Mouse (Mus musculus): ENCODE measurements around the gene Polm. TPM values are rescaled to one million over a fixed set of nuclear protein-coding genes. Genes with fewer than 3 reads are reported as not detected.

Gene Polm
- 6.0 and 6.2 TPM in 2 replicates for polyA plus RNA-seq (2014; fragmentation: Nextera tagmentation; extraction: Ambion mirVana)

- peak within 1 kb of the TSS; percentile 84 for H3K9ac ChIP-seq (ENCODE audit: low read depth, low read length)
- no peaks in the 10 kb centered on the region for H3K9me3 ChIP-seq (ENCODE audit: control insufficient read depth, low read length)
- H3K4me2 ChIP-seq: peak within 1 kb of the TSS; percentile 93
- no peaks in the 10 kb centered on the region for H3K27me3 ChIP-seq (replicated peaks; ENCODE audit: control insufficient read depth, insufficient read depth, low read length)
- DNase-seq (ENCODE audit: low spot score) (peak; percentile 90), ATAC-seq (replicated peaks; ENCODE audit: low FRiP score) (peak; percentile 96)
- peaks cover 10% of the 10 kb centered on the region for H3K4me1 ChIP-seq (replicated peaks; ENCODE audit: control insufficient read depth, insufficient read depth, low read length)
- H3K27ac ChIP-seq (ENCODE audit: low read depth, low read length): peak within 1 kb of the TSS; percentile 49
- 1% methylated on average over 63 of the region's 63 CpGs for WGBS
- H3K36me3 ChIP-seq (ENCODE audit: control insufficient read depth, insufficient read depth, low read length): peaks cover 4% of the 10 kb centered on the region; the same call in 1 of the 2 replicates
- peak within 1 kb of the TSS; percentile 87 for H3K4me3 ChIP-seq (ENCODE audit: low read depth, low read length)
Observed at GRCm38 (mm10) chr11:5837251-5838246, at the start of gene Polm. Gene Polm (minus strand): TSS chr11:5838016.

- 64% methylated on average over 5 of the region's 5 CpGs for WGBS
- Histone ChIP-seq H3K9ac (ENCODE audit: low read depth, low read length) (no peak overlapping the region), H3K4me3 (ENCODE audit: low read depth, low read length) (no peak overlapping the region), H3K36me3 (ENCODE audit: control insufficient read depth, insufficient read depth, low read length) (no peaks in the 10 kb centered on the region), H3K27ac (ENCODE audit: low read depth, low read length) (no peak overlapping the region; the same call in 1 of the 2 replicates), H3K4me2 (no peak overlapping the region), H3K27me3 (replicated peaks; ENCODE audit: control insufficient read depth, insufficient read depth, low read length) (no peaks in the 10 kb centered on the region), H3K9me3 (ENCODE audit: control insufficient read depth, low read length) (no peaks in the 10 kb centered on the region), H3K4me1 (replicated peaks; ENCODE audit: control insufficient read depth, insufficient read depth, low read length) (peaks cover 11% of the 10 kb centered on the region; the same call in 1 of the 2 replicates)
- DNase-seq (ENCODE audit: low spot score) (no peak), ATAC-seq (replicated peaks; ENCODE audit: low FRiP score) (no peak)
Observed at GRCm38 (mm10) chr11:5887250-5887649, 49.4 kb upstream of the Polm start.

GRCm38 (mm10) chr11:5886187-5886586 lies 48.4 kb upstream of the Polm start:
- no peak overlapping the region for H3K27ac ChIP-seq (ENCODE audit: low read depth, low read length)
- no peaks in the 10 kb centered on the region for H3K27me3 ChIP-seq (replicated peaks; ENCODE audit: control insufficient read depth, insufficient read depth, low read length)
- H3K4me3 ChIP-seq (ENCODE audit: low read depth, low read length): no peak overlapping the region
- WGBS: 18% methylated on average over 9 of the region's 9 CpGs
- H3K9me3 ChIP-seq (ENCODE audit: control insufficient read depth, low read length): no peaks in the 10 kb centered on the region
- no peaks in the 10 kb centered on the region for H3K36me3 ChIP-seq (ENCODE audit: control insufficient read depth, insufficient read depth, low read length)
- ATAC-seq (replicated peaks; ENCODE audit: low FRiP score) (no peak), DNase-seq (ENCODE audit: low spot score) (no peak)
- H3K9ac ChIP-seq (ENCODE audit: low read depth, low read length): no peak overlapping the region
- H3K4me2 ChIP-seq: no peak overlapping the region
- 0 out of 2 replicates have a peak, but pooled peaks cover 6% of the 10 kb centered on the region for H3K4me1 ChIP-seq (replicated peaks; ENCODE audit: control insufficient read depth, insufficient read depth, low read length)

GRCm38 (mm10) chr11:5882518-5882917 lies 44.7 kb upstream of the Polm start:
- DNase-seq (ENCODE audit: low spot score) (no peak), ATAC-seq (replicated peaks; ENCODE audit: low FRiP score) (no peak)
- no peak overlapping the region for H3K4me2 ChIP-seq
- WGBS: 45% methylated on average over 8 of the region's 8 CpGs
- no peak overlapping the region for H3K9ac ChIP-seq (ENCODE audit: low read depth, low read length)
- H3K4me1 ChIP-seq (replicated peaks; ENCODE audit: control insufficient read depth, insufficient read depth, low read length): peaks cover 3% of the 10 kb centered on the region; the same call in 1 of the 2 replicates
- no peak overlapping the region for H3K4me3 ChIP-seq (ENCODE audit: low read depth, low read length)
- H3K9me3 ChIP-seq (ENCODE audit: control insufficient read depth, low read length): no peaks in the 10 kb centered on the region
- no peaks in the 10 kb centered on the region for H3K36me3 ChIP-seq (ENCODE audit: control insufficient read depth, insufficient read depth, low read length)
- no peak overlapping the region for H3K27ac ChIP-seq (ENCODE audit: low read depth, low read length)
- H3K27me3 ChIP-seq (replicated peaks; ENCODE audit: control insufficient read depth, insufficient read depth, low read length): no peaks in the 10 kb centered on the region

- 60% methylated on average over 5 of the region's 5 CpGs for WGBS
- ATAC-seq (replicated peaks; ENCODE audit: low FRiP score): no peak
Observed at GRCm38 (mm10) chr11:5879905-5880304, 42.1 kb upstream of the Polm start.

GRCm38 (mm10) chr11:5878661-5879060 lies 40.8 kb upstream of the Polm start:
- ATAC-seq (replicated peaks; ENCODE audit: low FRiP score) (peak; percentile 7), DNase-seq (ENCODE audit: low spot score) (no peak)
- peak overlapping the region; percentile 59 for H3K27ac ChIP-seq (ENCODE audit: low read depth, low read length)
- H3K9me3 ChIP-seq (ENCODE audit: control insufficient read depth, low read length): no peaks in the 10 kb centered on the region
- no peaks in the 10 kb centered on the region for H3K27me3 ChIP-seq (replicated peaks; ENCODE audit: control insufficient read depth, insufficient read depth, low read length)
- H3K36me3 ChIP-seq (ENCODE audit: control insufficient read depth, insufficient read depth, low read length): peaks cover 22% of the 10 kb centered on the region
- H3K4me2 ChIP-seq: peak overlapping the region; percentile 81
- peak overlapping the region; percentile 73 for H3K9ac ChIP-seq (ENCODE audit: low read depth, low read length)
- peaks cover 17% of the 10 kb centered on the region for H3K4me1 ChIP-seq (replicated peaks; ENCODE audit: control insufficient read depth, insufficient read depth, low read length)
- peak overlapping the region; percentile 69 for H3K4me3 ChIP-seq (ENCODE audit: low read depth, low read length)
- WGBS: 55% methylated on average over 8 of the region's 8 CpGs

More at GRCm38 (mm10) chr11:5879905-5880304, 42.1 kb upstream of the Polm start:
- Histone ChIP-seq H3K4me1 (replicated peaks; ENCODE audit: control insufficient read depth, insufficient read depth, low read length) (peaks cover 17% of the 10 kb centered on the region), H3K27ac (ENCODE audit: low read depth, low read length) (no peak overlapping the region), H3K4me3 (ENCODE audit: low read depth, low read length) (no peak overlapping the region), H3K4me2 (no peak overlapping the region), H3K27me3 (replicated peaks; ENCODE audit: control insufficient read depth, insufficient read depth, low read length) (no peaks in the 10 kb centered on the region), H3K36me3 (ENCODE audit: control insufficient read depth, insufficient read depth, low read length) (peaks cover 12% of the 10 kb centered on the region), H3K9me3 (ENCODE audit: control insufficient read depth, low read length) (no peaks in the 10 kb centered on the region), H3K9ac (ENCODE audit: low read depth, low read length) (no peak overlapping the region)
- DNase-seq (ENCODE audit: low spot score): peak; percentile 61

- Histone ChIP-seq H3K4me3 (ENCODE audit: low read depth, low read length) (peak within 1 kb of the TSS; percentile 69), H3K4me2 (peak within 1 kb of the TSS; percentile 81), H3K9me3 (ENCODE audit: control insufficient read depth, low read length) (no peaks in the 10 kb centered on the region), H3K9ac (ENCODE audit: low read depth, low read length) (peak within 1 kb of the TSS; percentile 81), H3K27me3 (replicated peaks; ENCODE audit: control insufficient read depth, insufficient read depth, low read length) (no peaks in the 10 kb centered on the region), H3K4me1 (replicated peaks; ENCODE audit: control insufficient read depth, insufficient read depth, low read length) (peaks cover 17% of the 10 kb centered on the region), H3K36me3 (ENCODE audit: control insufficient read depth, insufficient read depth, low read length) (peaks cover 26% of the 10 kb centered on the region), H3K27ac (ENCODE audit: low read depth, low read length) (peak within 1 kb of the TSS; percentile 59)
- DNase-seq (ENCODE audit: low spot score) (peak; percentile 95), ATAC-seq (replicated peaks; ENCODE audit: low FRiP score) (peak; percentile 98)
- under 1% methylated on average over 52 of the region's 52 CpGs for WGBS
Observed at GRCm38 (mm10) chr11:5877921-5878526, 40.2 kb upstream of the Polm start, which contains the start of gene Pold2. Gene Pold2 (minus strand): TSS chr11:5878292.

GRCm38 (mm10) chr11:5877421-5877820 lies 39.6 kb upstream of the Polm start:
- Histone ChIP-seq H3K27ac (ENCODE audit: low read depth, low read length) (no peak overlapping the region), H3K9me3 (ENCODE audit: control insufficient read depth, low read length) (no peaks in the 10 kb centered on the region), H3K27me3 (replicated peaks; ENCODE audit: control insufficient read depth, insufficient read depth, low read length) (no peaks in the 10 kb centered on the region), H3K9ac (ENCODE audit: low read depth, low read length) (peak overlapping the region; percentile 81), H3K4me1 (replicated peaks; ENCODE audit: control insufficient read depth, insufficient read depth, low read length) (peaks cover 14% of the 10 kb centered on the region), H3K4me3 (ENCODE audit: low read depth, low read length) (peak overlapping the region; percentile 69), H3K4me2 (peak overlapping the region; percentile 80), H3K36me3 (ENCODE audit: control insufficient read depth, insufficient read depth, low read length) (peaks cover 31% of the 10 kb centered on the region)
- ATAC-seq (replicated peaks; ENCODE audit: low FRiP score) (no peak), DNase-seq (ENCODE audit: low spot score) (no peak)
- WGBS: 6% methylated on average over 5 of the region's 5 CpGs

All from liver, embryonic 11.5 days (tissue).